Mouse (Mus musculus) limb, embryonic 14.5 days (tissue): ENCODE results near the gene Capn9. TPM values are rescaled to one million over a fixed set of nuclear protein-coding genes. Genes with fewer than 3 reads are reported as not detected.

Source experiments
- ATAC-seq: fragments of 200-750 bp; cut with Nextera tagmentation; 2 replicates; pipeline ENCODE4 v1.8.0; 2017; ENCODE audit warnings: low read depth, moderate number of reproducible peaks, moderate TSS enrichment; ENCODE audit not compliant: low FRiP score
- DNase-seq: peaks from one replicate; pipeline ENCODE4 v3.0.0-alpha.2; 2015; ENCODE audit warnings: low spot score
- H3K27ac ChIP-seq: fragments of 300-500 bp; sonication (generic); replicated peaks from 2 replicates; pipeline ENCODE4 v1.5.1; 2014; ENCODE audit warnings: low read depth, mild to moderate bottlenecking, low read length, moderate library complexity, mixed read lengths
- H3K27me3 ChIP-seq: fragments of 300-500 bp; sonication (generic); 2 replicates; pipeline ENCODE4 v1.6.1; 2014; ENCODE audit warnings: low read length, mixed read lengths; ENCODE audit not compliant: control insufficient read depth, insufficient read depth
- H3K36me3 ChIP-seq: fragments of 300-500 bp; sonication (generic); 2 replicates; pipeline ENCODE4 v1.6.1; 2014; ENCODE audit warnings: mild to moderate bottlenecking, low read length, moderate library complexity, mixed read lengths; ENCODE audit not compliant: control insufficient read depth, insufficient read depth
- H3K4me1 ChIP-seq: fragments of 300-500 bp; sonication (generic); 2 replicates; pipeline ENCODE4 v1.6.1; 2014; ENCODE audit warnings: antibody characterized with exemption, low read length, mixed read lengths; ENCODE audit not compliant: control insufficient read depth, insufficient read depth
- H3K4me2 ChIP-seq: fragments of 300-500 bp; sonication (generic); replicated peaks from 2 replicates; pipeline ENCODE4 v1.6.1; 2014; ENCODE audit warnings: low read depth, mild to moderate bottlenecking, low read length, moderate library complexity; ENCODE audit not compliant: severe bottlenecking
- H3K4me3 ChIP-seq: fragments of 300-500 bp; sonication (generic); replicated peaks from 2 replicates; pipeline ENCODE4 v1.5.1; 2014; ENCODE audit warnings: low read length
- H3K9ac ChIP-seq: fragments of 300-500 bp; sonication (generic); 2 replicates; pipeline ENCODE4 v1.6.1; 2014; ENCODE audit warnings: mild to moderate bottlenecking, low read depth, low read length, moderate library complexity; ENCODE audit not compliant: severe bottlenecking
- H3K9me3 ChIP-seq: fragments of 300-500 bp; sonication (generic); 2 replicates; pipeline ENCODE4 v1.6.1; 2016; ENCODE audit warnings: low read length; ENCODE audit not compliant: control insufficient read depth
- POLR2A ChIP-seq: fragments of 200-500 bp; IDR thresholded peaks from 2 replicates; pipeline ENCODE4 v1.8.0; 2012; ENCODE audit warnings: inconsistent platforms, mild to moderate bottlenecking, moderate library complexity, borderline replicate concordance; ENCODE audit not compliant: insufficient read depth, insufficient read length; ENCODE audit errors: extremely low read depth
- WGBS: fragments of 180-500 bp; shearing (Covaris S2); extraction: QIAGEN DNeasy Blood & Tissue Kit; methylation state at CpG from one replicate; pipeline ENCODE4 v1.1.7; 2014; 5-methylcytosine and 5-hydroxymethylcytosine counted together
- polyA plus RNA-seq, 2 experiments: library from polyadenylated mRNA; depleted of rRNA in 1 of 2; stranded (reverse) in 1 of 2; unstranded in 1 of 2; fragments of >200 nt; fragmentation: Nextera tagmentation in 1 of 2; extraction: Ambion mirVana in 1 of 2; gene quantifications; 2 replicates each; pipeline versions ENCODE4 v1.2.1 to v1.2.3; 2012 to 2014

The Capn9 gene
- polyA plus RNA-seq, 2 experiments = 0.03 to 0.15 TPM

DNA sequence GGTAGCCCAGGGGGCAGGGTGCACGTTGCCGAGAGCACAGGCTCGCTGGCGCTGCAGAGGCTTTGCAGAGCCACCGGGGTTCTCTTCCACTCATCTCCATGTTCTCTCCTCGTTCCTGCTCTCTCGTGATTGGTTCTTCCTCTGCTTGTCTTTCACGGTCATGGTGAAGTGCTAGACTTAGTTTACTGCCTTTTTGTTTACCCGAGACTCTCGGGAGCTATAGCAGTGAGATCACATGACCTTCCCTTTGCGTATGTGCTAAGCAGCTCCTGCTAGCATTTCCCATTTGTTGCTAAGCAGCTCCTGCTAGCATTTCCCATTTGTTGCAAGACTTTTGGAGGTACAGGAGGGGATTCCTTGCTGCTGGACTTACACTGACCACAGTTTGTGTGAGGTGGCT is 28.6 kb upstream of the Capn9 start:
- DNase-seq (no peak), ATAC-seq (no peak)
- 61% methylated on average over 11 of the region's 11 CpGs for WGBS
- H3K9ac ChIP-seq = no peak overlapping the region
- no peaks in the 10 kb centered on the region for H3K27me3 ChIP-seq
- no peak overlapping the region for H3K4me2 ChIP-seq
- no peak for TF ChIP-seq POLR2A
- H3K36me3 ChIP-seq = peaks cover 96% of the 10 kb centered on the region
- H3K4me1 ChIP-seq = no peaks in the 10 kb centered on the region
- no peak overlapping the region for H3K4me3 ChIP-seq
- no peak overlapping the region for H3K27ac ChIP-seq
- H3K9me3 ChIP-seq = no peaks in the 10 kb centered on the region

- Histone ChIP-seq H3K4me2 (no peak overlapping the region), H3K27me3 (no peaks in the 10 kb centered on the region), H3K27ac (no peak overlapping the region), H3K36me3 (peaks cover 92% of the 10 kb centered on the region), H3K9ac (no peak overlapping the region), H3K9me3 (no peaks in the 10 kb centered on the region), H3K4me3 (no peak overlapping the region), H3K4me1 (no peaks in the 10 kb centered on the region)
- no peak for TF ChIP-seq POLR2A
- DNase-seq (no peak), ATAC-seq (no peak)
- WGBS = 72% methylated on average over 1 of the region's 1 CpGs
Measured at GRCm38 (mm10) chr8:124548187-124548586, 27.7 kb upstream of the Capn9 start.

GRCm38 (mm10) chr8:124551011-124551661 is 24.8 kb upstream of the Capn9 start:
- TF ChIP-seq POLR2A = no peak
- no peak overlapping the region for H3K4me3 ChIP-seq
- H3K4me1 ChIP-seq = no peaks in the 10 kb centered on the region
- no peak overlapping the region for H3K9ac ChIP-seq
- ATAC-seq (no peak), DNase-seq (no peak)
- no peak overlapping the region for H3K27ac ChIP-seq
- H3K4me2 ChIP-seq = no peak overlapping the region
- no peaks in the 10 kb centered on the region for H3K9me3 ChIP-seq
- peaks cover 63% of the 10 kb centered on the region for H3K36me3 ChIP-seq
- WGBS = 92% methylated on average over 15 of the region's 15 CpGs
- no peaks in the 10 kb centered on the region for H3K27me3 ChIP-seq

- no peak for TF ChIP-seq POLR2A
- WGBS = 87% methylated on average over 7 of the region's 7 CpGs
- H3K4me2 ChIP-seq = no peak overlapping the region
- no peaks in the 10 kb centered on the region for H3K4me1 ChIP-seq
- no peak overlapping the region for H3K9ac ChIP-seq
- no peak overlapping the region for H3K4me3 ChIP-seq
- H3K27me3 ChIP-seq = no peaks in the 10 kb centered on the region
- ATAC-seq (no peak), DNase-seq (no peak)
- peaks cover 25% of the 10 kb centered on the region for H3K36me3 ChIP-seq
- H3K9me3 ChIP-seq = no peaks in the 10 kb centered on the region
- no peak overlapping the region for H3K27ac ChIP-seq
Measured at GRCm38 (mm10) chr8:124555113-124555750, 20.7 kb upstream of the Capn9 start.

GRCm38 (mm10) chr8:124556164-124556563 is 19.7 kb upstream of the Capn9 start:
- TF ChIP-seq POLR2A = no peak
- Histone ChIP-seq H3K4me3 (no peak overlapping the region), H3K27ac (no peak overlapping the region), H3K27me3 (no peaks in the 10 kb centered on the region), H3K4me1 (no peaks in the 10 kb centered on the region), H3K9ac (no peak overlapping the region), H3K9me3 (no peaks in the 10 kb centered on the region), H3K36me3 (peaks cover 16% of the 10 kb centered on the region), H3K4me2 (no peak overlapping the region)
- ATAC-seq (no peak), DNase-seq (no peak)
- WGBS = 80% methylated on average over 7 of the region's 7 CpGs

DNA sequence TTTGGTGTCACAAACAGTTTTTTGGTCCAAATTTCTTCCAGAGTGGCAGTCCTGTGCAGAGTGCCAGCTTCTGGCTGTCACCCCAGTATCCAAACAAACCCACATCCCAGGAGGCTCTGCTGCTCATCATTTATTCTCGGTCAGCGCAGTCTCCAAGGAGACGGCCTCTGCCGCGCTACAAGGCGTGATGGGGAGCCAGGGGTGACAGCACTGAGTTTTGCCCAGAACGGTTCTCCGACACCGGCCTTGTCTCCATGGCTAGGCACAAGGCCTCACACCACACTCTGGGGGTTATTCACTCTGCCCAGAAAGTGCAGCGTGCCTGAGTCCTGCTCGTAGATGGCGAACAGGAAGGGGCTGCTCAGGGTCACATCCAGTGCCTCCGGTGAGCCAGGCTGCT is 19.3 kb upstream of the Capn9 start:
- WGBS = 87% methylated on average over 13 of the region's 13 CpGs
- no peaks in the 10 kb centered on the region for H3K9me3 ChIP-seq
- ATAC-seq (no peak), DNase-seq (no peak)
- H3K4me2 ChIP-seq = no peak overlapping the region
- peaks cover 11% of the 10 kb centered on the region for H3K36me3 ChIP-seq
- H3K27ac ChIP-seq = no peak overlapping the region
- H3K4me1 ChIP-seq = no peaks in the 10 kb centered on the region
- no peak for TF ChIP-seq POLR2A
- H3K27me3 ChIP-seq = no peaks in the 10 kb centered on the region
- H3K9ac ChIP-seq = no peak overlapping the region
- no peak overlapping the region for H3K4me3 ChIP-seq
